Mouse (Mus musculus) ES-Bruce4 (cell line): ENCODE data around the gene Ino80. TPM values are rescaled to one million over a fixed set of nuclear protein-coding genes. Genes with fewer than 3 reads are reported as not detected.

Source experiments
- H3K27ac ChIP-seq: 2 replicates; pipeline ENCODE4 v1.5.1; 2012; ENCODE audit warnings: low read length, inconsistent platforms; ENCODE audit not compliant: insufficient read depth
- H3K27me3 ChIP-seq: 2 replicates; pipeline ENCODE4 v1.6.1; 2012; ENCODE audit warnings: mild to moderate bottlenecking, low read length, inconsistent platforms; ENCODE audit not compliant: control insufficient read depth, poor library complexity, insufficient read depth, severe bottlenecking
- H3K36me3 ChIP-seq: 2 replicates; pipeline ENCODE4 v1.6.1; 2012; ENCODE audit warnings: inconsistent platforms, mild to moderate bottlenecking, low read length, moderate library complexity; ENCODE audit not compliant: control insufficient read depth, poor library complexity, insufficient read depth, severe bottlenecking
- H3K4me1 ChIP-seq: one replicate; pipeline ENCODE4 v1.8.1; 2011; ENCODE audit warnings: low read length; ENCODE audit not compliant: control insufficient read depth, insufficient read depth
- H3K4me3 ChIP-seq: 2 replicates; pipeline ENCODE4 v1.5.1; 2011; ENCODE audit warnings: low read depth, mild to moderate bottlenecking, low read length
- H3K9ac ChIP-seq: 2 replicates; pipeline ENCODE4 v1.6.1; 2012; ENCODE audit warnings: low read depth, mild to moderate bottlenecking, inconsistent platforms; ENCODE audit not compliant: poor library complexity, severe bottlenecking
- H3K9me3 ChIP-seq: replicated peaks from 2 replicates; pipeline ENCODE4 v1.6.1; 2012; ENCODE audit warnings: mild to moderate bottlenecking, low read length, inconsistent platforms; ENCODE audit not compliant: control insufficient read depth, poor library complexity, insufficient read depth, severe bottlenecking
- CTCF ChIP-seq: IDR thresholded peaks from one replicate; pipeline ENCODE4 v1.8.1; 2011; ENCODE audit warnings: low read depth, low read length
- EP300 ChIP-seq: IDR thresholded peaks from 2 replicates; pipeline ENCODE4 v1.6.1; 2011; ENCODE audit warnings: low read depth, low read length; ENCODE audit not compliant: insufficient read depth
- POLR2A ChIP-seq: IDR thresholded peaks from one replicate; pipeline ENCODE4 v1.8.1; 2011; ENCODE audit warnings: low read length; ENCODE audit not compliant: insufficient read depth
- polyA plus RNA-seq: library from polyadenylated mRNA; stranded (reverse); fragments of >200 nt; gene quantifications from 2 replicates; pipeline ENCODE4 v1.2.4, GENCODE M21; 2011; ENCODE audit warnings: low read depth; ENCODE audit not compliant: missing spikeins, insufficient read depth, insufficient read length

The Ino80 gene
- polyA plus RNA-seq, 1 experiment = 27.8 TPM

- H3K4me1 ChIP-seq = no peaks in the 10 kb centered on the region
- H3K9me3 ChIP-seq = no peaks in the 10 kb centered on the region
- H3K27me3 ChIP-seq = no peaks in the 10 kb centered on the region
- no peak overlapping the region for H3K4me3 ChIP-seq
- peaks cover 7% of the 10 kb centered on the region; the same call in 1 of the 2 replicates for H3K36me3 ChIP-seq
- no peak overlapping the region for H3K27ac ChIP-seq
- TF ChIP-seq EP300 (no peak), POLR2A (no peak), CTCF (no peak)
- H3K9ac ChIP-seq = no peak overlapping the region
These were observed 120.7 kb downstream of the Ino80 start for GRCm38 (mm10) chr2:119356805-119357204.

- TF ChIP-seq CTCF (no peak), EP300 (no peak), POLR2A (no peak)
- no peaks in the 10 kb centered on the region for H3K27me3 ChIP-seq
- H3K36me3 ChIP-seq = peaks cover 7% of the 10 kb centered on the region; the same call in 1 of the 2 replicates
- H3K4me3 ChIP-seq = no peak overlapping the region
- H3K9me3 ChIP-seq = no peaks in the 10 kb centered on the region
- H3K27ac ChIP-seq = no peak overlapping the region
- no peaks in the 10 kb centered on the region for H3K4me1 ChIP-seq
- no peak overlapping the region for H3K9ac ChIP-seq
These were observed 121.2 kb downstream of the Ino80 start for GRCm38 (mm10) chr2:119356310-119356709.

GRCm38 (mm10) chr2:119355651-119356050, 121.8 kb downstream of the Ino80 start:
- Histone ChIP-seq H3K27me3 (no peaks in the 10 kb centered on the region), H3K27ac (no peak overlapping the region), H3K4me3 (no peak overlapping the region), H3K36me3 (peaks cover 7% of the 10 kb centered on the region; the same call in 1 of the 2 replicates), H3K4me1 (no peaks in the 10 kb centered on the region), H3K9ac (no peak overlapping the region), H3K9me3 (no peaks in the 10 kb centered on the region)
- peak; percentile 30 for TF ChIP-seq CTCF
- no peak for TF ChIP-seq POLR2A

GRCm38 (mm10) chr2:119355089-119355488, 122.4 kb downstream of the Ino80 start:
- TF ChIP-seq POLR2A (no peak), EP300 (no peak)
- Histone ChIP-seq H3K4me3 (no peak overlapping the region), H3K9ac (no peak overlapping the region), H3K4me1 (no peaks in the 10 kb centered on the region), H3K9me3 (no peaks in the 10 kb centered on the region), H3K27me3 (no peaks in the 10 kb centered on the region), H3K36me3 (peaks cover 7% of the 10 kb centered on the region; the same call in 1 of the 2 replicates), H3K27ac (no peak overlapping the region)

GRCm38 (mm10) chr2:119353707-119354106, 123.8 kb downstream of the Ino80 start:
- H3K27me3 ChIP-seq = no peaks in the 10 kb centered on the region
- no peak overlapping the region for H3K27ac ChIP-seq
- no peaks in the 10 kb centered on the region for H3K4me1 ChIP-seq
- H3K36me3 ChIP-seq = peaks cover 7% of the 10 kb centered on the region; the same call in 1 of the 2 replicates
- no peak overlapping the region for H3K4me3 ChIP-seq
- TF ChIP-seq CTCF (no peak), POLR2A (no peak), EP300 (no peak)
- H3K9me3 ChIP-seq = no peaks in the 10 kb centered on the region
- no peak overlapping the region for H3K9ac ChIP-seq

GRCm38 (mm10) chr2:119350555-119351486, 126.7 kb downstream of the Ino80 start, which contains the start of gene Chac1:
Gene Chac1 (plus strand): TSS chr2:119351229.
- TF ChIP-seq POLR2A (peak; percentile 7), EP300 (no peak), CTCF (no peak)
- H3K27ac ChIP-seq = no peak within 1 kb of the TSS

More at GRCm38 (mm10) chr2:119350555-119351486, 126.7 kb downstream of the Ino80 start, which contains the start of gene Chac1:
- H3K4me1 ChIP-seq = no peaks in the 10 kb centered on the region
- peak within 1 kb of the TSS; percentile 64 for H3K9ac ChIP-seq
- peak within 1 kb of the TSS; percentile 85 for H3K4me3 ChIP-seq
- no peaks in the 10 kb centered on the region for H3K9me3 ChIP-seq
- H3K36me3 ChIP-seq = peaks cover 7% of the 10 kb centered on the region; the same call in 1 of the 2 replicates
- H3K27me3 ChIP-seq = no peaks in the 10 kb centered on the region
